Comparison of ENCODE assay signal across 10 mouse cellular contexts in the genomic region with DNA sequence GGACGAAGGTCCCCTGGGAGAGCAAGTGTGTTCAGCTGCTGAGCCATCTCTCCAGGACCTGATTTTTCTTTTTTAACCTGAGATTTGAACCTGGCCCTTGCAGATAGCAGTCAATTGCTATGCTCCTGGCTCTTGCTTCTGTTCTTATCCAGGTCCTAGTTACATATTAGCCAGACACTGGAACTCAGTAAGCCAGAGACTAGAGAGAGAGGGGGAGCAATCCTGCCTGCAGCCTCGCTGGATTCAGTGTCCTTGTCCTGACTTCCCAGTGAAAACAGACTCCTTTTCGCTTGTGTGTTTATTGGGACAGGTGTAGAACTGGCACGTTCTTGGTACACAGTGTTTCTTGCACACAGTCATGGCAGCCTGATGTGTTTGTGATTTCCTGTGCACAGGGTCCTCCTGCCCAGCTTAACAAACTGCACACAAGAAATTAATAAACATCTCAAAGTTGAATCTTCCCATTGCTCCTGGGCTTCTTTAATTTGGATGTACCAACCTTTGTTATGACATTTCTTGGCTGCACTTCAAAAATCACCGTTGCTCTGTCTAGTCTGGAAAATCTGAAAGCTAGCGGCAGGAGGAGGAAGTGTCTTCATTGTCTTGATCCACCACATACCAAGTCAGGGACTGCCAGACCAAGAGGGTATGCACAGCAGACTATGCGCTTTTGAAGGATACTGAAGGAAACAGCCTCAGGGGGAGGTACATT.
DNase-seq lines count a peak whose midpoint lies in the region; ATAC-seq lines count a peak whose summit lies in the region.
"Had no signal": no experiment of that assay in that cellular context is flagged by ENCODE, and none has a peak within 500 bp of the region (broad histone marks: within the 10 kb centered on the region; RNA-seq: fewer than 3 reads in every experiment).

No protein-coding gene starts in this region.

- H3K9me3 ChIP-seq in heart, embryonic 12.5 days (replicated peaks), result no peaks in the 10 kb centered on the region
- no peaks in the 10 kb centered on the region for H3K9me3 ChIP-seq in liver, embryonic 15.5 days (replicated peaks)
- H3K9me3 ChIP-seq: forebrain, embryonic 13.5 days had no signal

- 44% methylated on average over 7 of the region's 7 CpGs for WGBS in heart, embryonic 12.5 days
- 26% methylated on average over 7 of the region's 7 CpGs for WGBS in liver, embryonic 15.5 days (ENCODE audit: insufficient replicate concordance)

- no peak for ATAC-seq in heart, embryonic 12.5 days (ENCODE audit: insufficient number of reproducible peaks, low FRiP score)
- ATAC-seq in common myeloid progenitor, adult 5-6 weeks (replicated peaks; ENCODE audit: low read depth, poor library complexity, severe bottlenecking), result 0 out of 2 replicates have a peak, but pooled peaks have one; percentile 24
- peak; percentile 56 for ATAC-seq in liver, embryonic 15.5 days (ENCODE audit: insufficient read depth)

- H3K36me3 ChIP-seq in heart, embryonic 12.5 days, result no peaks in the 10 kb centered on the region
- H3K36me3 ChIP-seq in liver, embryonic 15.5 days (replicated peaks), result no peaks in the 10 kb centered on the region

- intact Hi-C loops in heart, postnatal 25 days (cut with DNase I), result no loop called here

- H3K4me2 ChIP-seq in heart, embryonic 12.5 days, result no peak overlapping the region
- 0 out of 2 replicates have a peak overlapping the region, but pooled peaks have one; percentile 0 for H3K4me2 ChIP-seq in liver, embryonic 15.5 days
- H3K4me2 ChIP-seq: forebrain, embryonic 13.5 days had no signal

- H3K4me3 ChIP-seq in heart, embryonic 12.5 days, result no peak overlapping the region
- no peak overlapping the region for H3K4me3 ChIP-seq in liver, embryonic 15.5 days (replicated peaks)
- H3K4me3 ChIP-seq: forebrain, embryonic 13.5 days had no signal

- H3K4me1 ChIP-seq in heart, embryonic 12.5 days (replicated peaks), result peaks cover 38% of the 10 kb centered on the region
- peaks cover 22% of the 10 kb centered on the region for H3K4me1 ChIP-seq in liver, embryonic 15.5 days (replicated peaks)

- no peak for DNase-seq in heart, postnatal 25 days (ENCODE audit: low spot score)
- DNase-seq in kidney, adult 9 months, result peak; percentile 91
- no peak for DNase-seq in urinary bladder, postnatal 4 days (ENCODE audit: low spot score in 2 of 2)
- DNase-seq in spleen, postnatal 14 days (ENCODE audit: low spot score in 2 of 2), result no peak
- DNase-seq in ovary, postnatal 36 days (ENCODE audit: low spot score), result no peak
- DNase-seq: cerebellum, postnatal 36 days had no signal

- no peak overlapping the region for H3K9ac ChIP-seq in heart, embryonic 12.5 days
- H3K9ac ChIP-seq in liver, embryonic 15.5 days, result no peak overlapping the region
- H3K9ac ChIP-seq: forebrain, embryonic 13.5 days had no signal

- H3K27ac ChIP-seq in heart, embryonic 12.5 days (ENCODE audit: poor library complexity, severe bottlenecking), result peak overlapping the region; percentile 96
- H3K27ac ChIP-seq in liver, embryonic 15.5 days (replicated peaks), result peak overlapping the region; percentile 45; the same call in 1 of the 2 replicates

- H3K27me3 ChIP-seq in heart, embryonic 12.5 days (replicated peaks), result no peaks in the 10 kb centered on the region
- H3K27me3 ChIP-seq in liver, embryonic 15.5 days, result peaks cover 7% of the 10 kb centered on the region; the same call in 1 of the 2 replicates
- H3K27me3 ChIP-seq: forebrain, embryonic 13.5 days had no signal
